Comparison of ENCODE assay signal across 8 mouse cellular contexts in genomic region chr3:137547938-137548337, GRCm38 (mm10).
DNase-seq lines count a peak whose midpoint lies in the region; ATAC-seq and TF ChIP-seq lines count a peak whose summit lies in the region.

No protein-coding gene starts in this region.

- DNase-seq in adrenal gland, postnatal 25 days, result peak; percentile 3
- DNase-seq in gastrocnemius, postnatal 10 days, result peak; percentile 40
- peak; percentile 61 for DNase-seq in mesoderm, embryonic 11.5 days (ENCODE audit: low read depth, low spot score)
- DNase-seq in layer of hippocampus, adult 9-10 months (ENCODE audit: low spot score), result no peak
- DNase-seq in cerebellum, adult 11-12 months, result no peak

- H3K4me2 ChIP-seq in hindbrain, embryonic 15.5 days, result peak overlapping the region; percentile 49

- peak overlapping the region; percentile 39; the same call in 1 of the 2 replicates for H3K4me3 ChIP-seq in E14TG2a.4 (replicated peaks; ENCODE audit: low read length)
- peak overlapping the region; percentile 7 for H3K4me3 ChIP-seq in hindbrain, embryonic 15.5 days

- 0 out of 2 replicates have a peak, but pooled peaks have one; percentile 11 for ATAC-seq in hindbrain, embryonic 15.5 days (ENCODE audit: low FRiP score, low read depth)
- no peak for ATAC-seq in granulocyte monocyte progenitor cell, adult 5-6 weeks (replicated peaks; ENCODE audit: poor library complexity, severe bottlenecking)

- H3K27me3 ChIP-seq in E14TG2a.4 (ENCODE audit: insufficient read depth, low read length), result peaks cover 39% of the 10 kb centered on the region
- H3K27me3 ChIP-seq in hindbrain, embryonic 15.5 days, result peaks cover 11% of the 10 kb centered on the region; the same call in 1 of the 2 replicates

- peaks cover 17% of the 10 kb centered on the region for H3K4me1 ChIP-seq in E14TG2a.4 (replicated peaks; ENCODE audit: low read depth, low read length)
- H3K4me1 ChIP-seq in hindbrain, embryonic 15.5 days (replicated peaks), result peaks cover 11% of the 10 kb centered on the region

- H3K9me3 ChIP-seq in E14TG2a.4 (ENCODE audit: low read length), result no peaks in the 10 kb centered on the region
- H3K9me3 ChIP-seq in hindbrain, embryonic 15.5 days, result no peaks in the 10 kb centered on the region

- no peaks in the 10 kb centered on the region for H3K36me3 ChIP-seq in E14TG2a.4 (ENCODE audit: insufficient read depth, low read length)
- H3K36me3 ChIP-seq in hindbrain, embryonic 15.5 days, result no peaks in the 10 kb centered on the region

- H3K9ac ChIP-seq in hindbrain, embryonic 15.5 days, result no peak overlapping the region

- under 1% methylated on average over 6 of the region's 6 CpGs for WGBS in hindbrain, embryonic 15.5 days

- no peak overlapping the region for H3K27ac ChIP-seq in hindbrain, embryonic 15.5 days (replicated peaks)

- no peak for TF ChIP-seq CTCF in E14TG2a.4 (conservative IDR thresholded peaks at IDR 0.05; ENCODE audit: low read length)

Comparison
In these comparisons a context has a peak if more than half of its experiments do, and no peak if none do; other contexts are left out.
1. DNase-seq: peak in adrenal gland, postnatal 25 days (single experiment), gastrocnemius, postnatal 10 days (single experiment) and mesoderm, embryonic 11.5 days (single experiment); none in layer of hippocampus, adult 9-10 months (single experiment) and cerebellum, adult 11-12 months (single experiment).